Mouse (Mus musculus): Measurements from ENCODE around the gene Aqp8. TPM values are rescaled to one million over a fixed set of nuclear protein-coding genes. Genes with fewer than 3 reads are reported as not detected.

The Aqp8 gene
- total and polyA plus RNA-seq, 3 experiments, result not detected

DNA sequence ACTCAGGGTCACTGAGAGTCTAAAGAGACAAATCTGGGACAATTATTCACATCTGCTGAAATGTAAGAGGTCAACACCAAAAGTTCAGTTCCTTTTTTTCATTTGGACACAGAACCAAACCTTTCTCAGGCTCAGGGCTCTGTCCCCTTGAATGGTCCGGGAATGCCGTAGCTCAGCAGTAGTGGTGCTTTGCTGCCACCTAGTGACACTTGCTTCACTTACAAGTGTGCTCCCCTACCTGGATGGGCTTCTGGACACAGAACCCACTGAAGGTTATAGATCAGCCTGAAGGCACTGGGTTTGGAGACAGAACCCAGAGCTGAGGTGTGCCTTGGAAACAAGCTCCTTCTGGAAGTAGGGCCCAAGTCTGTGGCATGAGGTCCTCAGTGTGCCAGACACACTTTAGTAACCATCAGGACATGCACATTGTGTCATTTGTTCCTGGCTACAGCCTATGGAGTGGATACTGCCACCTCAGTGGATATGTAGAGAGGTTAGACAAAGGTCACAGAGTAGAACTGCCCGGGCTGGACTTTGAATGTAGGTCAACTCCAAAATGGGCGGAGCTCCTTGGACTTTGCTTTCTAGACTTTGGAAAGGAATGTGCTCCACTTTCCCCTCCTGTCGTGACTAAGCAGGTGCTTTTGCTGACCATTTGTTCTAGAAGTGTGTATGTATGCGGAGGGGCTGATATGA, 3.7 kb downstream of the Aqp8 start (continued):
- TF ChIP-seq GABPA (IDR thresholded peaks at IDR 0.05; ENCODE audit: insufficient replicate concordance, low read depth, low read length) (no peak), SIN3A (IDR thresholded peaks at IDR 0.05; ENCODE audit: low read length) (no peak), POLR2AphosphoS2 (IDR thresholded peaks at IDR 0.05; ENCODE audit: low read depth, low read length) (no peak), USF2 (conservative IDR thresholded peaks at IDR 0.05; ENCODE audit: low read depth, low read length) (no peak)

GRCm38 (mm10) chr7:123467961-123468360, 5.9 kb downstream of the Aqp8 start:
- Histone ChIP-seq H3K9ac (ENCODE audit: insufficient read depth, low read depth) (no peak overlapping the region), H3K4me1 (ENCODE audit: control insufficient read depth in 1 of 2, insufficient read depth in 2 of 2) (no peaks in the 10 kb centered on the region), H3K27me3 (replicated peaks) (peaks cover 13% of the 10 kb centered on the region), H3K9me3 (replicated peaks; ENCODE audit: low read length) (peaks cover 3% of the 10 kb centered on the region), H3K36me3 (replicated peaks in 1 of 2; ENCODE audit: control insufficient read depth in 1 of 2, insufficient read depth in 1 of 2, low read length in 1 of 2) (no peaks in the 10 kb centered on the region), H3K4me2 (ENCODE audit: insufficient read depth, low read depth, poor library complexity, severe bottlenecking) (no peak overlapping the region), H3K4me3 (replicated peaks in 1 of 3; ENCODE audit: low read depth in 2 of 3, low read length in 2 of 3, poor library complexity in 1 of 3) (no peak overlapping the region), H3K27ac (ENCODE audit: insufficient read depth, low read depth) (no peak overlapping the region), H3K79me2 (replicated peaks; ENCODE audit: control insufficient read depth, extremely low read depth, insufficient read depth, poor library complexity, severe bottlenecking) (no peaks in the 10 kb centered on the region)
- DNase-seq (ENCODE audit: extremely low read depth), result no peak
- dilution Hi-C loops (cut with MboI; ENCODE audit: extremely low pct_ligation_motif_present, extremely low pct_unique_long_range_greater_than_20kb, low sequenced_read_pairs) (no loop called here), in situ Hi-C loops (cut with MboI; ENCODE audit: low pct_ligation_motif_present, low pct_unique_long_range_greater_than_20kb, low sequenced_read_pairs) (loop anchor here (5.0 to 10.0 kb wide), 3 partner anchors 66 to 453 kb away; no protein-coding TSS in a partner anchor)
- TF ChIP-seq TCF12 (IDR thresholded peaks at IDR 0.05; ENCODE audit: low read depth, low read length) (no peak), EP300 (IDR thresholded peaks at IDR 0.05; ENCODE audit: low read length) (no peak), JUND (conservative IDR thresholded peaks at IDR 0.05; ENCODE audit: low read depth, low read length) (no peak), IRF4 (IDR thresholded peaks at IDR 0.05; ENCODE audit: low read depth, low read length) (no peak)

GRCm38 (mm10) chr7:123487703-123488102, 25.6 kb downstream of the Aqp8 start:
- Histone ChIP-seq H3K9ac (ENCODE audit: insufficient read depth, low read depth) (no peak overlapping the region), H3K4me3 (replicated peaks in 1 of 3; ENCODE audit: low read depth in 2 of 3, low read length in 2 of 3, poor library complexity in 1 of 3) (no peak overlapping the region), H3K27ac (ENCODE audit: insufficient read depth, low read depth) (no peak overlapping the region), H3K4me1 (ENCODE audit: control insufficient read depth in 1 of 2, insufficient read depth in 2 of 2) (no peaks in the 10 kb centered on the region), H3K27me3 (replicated peaks) (peaks cover 66% of the 10 kb centered on the region), H3K9me3 (replicated peaks; ENCODE audit: low read length) (peaks cover 2% of the 10 kb centered on the region), H3K4me2 (ENCODE audit: insufficient read depth, low read depth, poor library complexity, severe bottlenecking) (no peak overlapping the region), H3K79me2 (replicated peaks; ENCODE audit: control insufficient read depth, extremely low read depth, insufficient read depth, poor library complexity, severe bottlenecking) (no peaks in the 10 kb centered on the region), H3K36me3 (replicated peaks in 1 of 2; ENCODE audit: control insufficient read depth in 1 of 2, insufficient read depth in 1 of 2, low read length in 1 of 2) (no peaks in the 10 kb centered on the region)
- no peak for DNase-seq (ENCODE audit: extremely low read depth)
- in situ Hi-C loops (cut with MboI; ENCODE audit: low pct_ligation_motif_present, low pct_unique_long_range_greater_than_20kb, low sequenced_read_pairs) (no loop called here), dilution Hi-C loops (cut with MboI; ENCODE audit: extremely low pct_ligation_motif_present, extremely low pct_unique_long_range_greater_than_20kb, low sequenced_read_pairs) (no loop called here)
- TF ChIP-seq POLR2AphosphoS2 (IDR thresholded peaks at IDR 0.05; ENCODE audit: low read depth, low read length), result no peak
- no peak for TF ChIP-seq E2F4 (IDR thresholded peaks at IDR 0.05; ENCODE audit: insufficient replicate concordance, low read depth, low read length)
- TF ChIP-seq POLR2A (IDR thresholded peaks at IDR 0.05; ENCODE audit: low read depth, low read length), result no peak
- no peak for TF ChIP-seq PAX5 (IDR thresholded peaks at IDR 0.05; ENCODE audit: low read length)
- no peak for TF ChIP-seq KAT2A (IDR thresholded peaks at IDR 0.05; ENCODE audit: insufficient replicate concordance, low read length)
- no peak for TF ChIP-seq EP300 (IDR thresholded peaks at IDR 0.05; ENCODE audit: low read length)
- TF ChIP-seq MYC (IDR thresholded peaks at IDR 0.05; ENCODE audit: low read depth, low read length), result no peak
- TF ChIP-seq USF2 (conservative IDR thresholded peaks at IDR 0.05; ENCODE audit: low read depth, low read length), result no peak
- no peak for TF ChIP-seq TCF12 (IDR thresholded peaks at IDR 0.05; ENCODE audit: low read depth, low read length)
- no peak for TF ChIP-seq MAFK (IDR thresholded peaks at IDR 0.05; ENCODE audit: insufficient replicate concordance, low read length)
- no peak for TF ChIP-seq ETS1 (conservative IDR thresholded peaks at IDR 0.05; ENCODE audit: low read depth, low read length)
- no peak for TF ChIP-seq ZNF384 (IDR thresholded peaks at IDR 0.05; ENCODE audit: low read depth, low read length)
- no peak for TF ChIP-seq JUN (IDR thresholded peaks at IDR 0.05; ENCODE audit: insufficient read depth, low read depth, low read length)
- no peak for TF ChIP-seq CTCF (conservative IDR thresholded peaks at IDR 0.05 in 1 of 2, IDR thresholded peaks at IDR 0.05 in 1 of 2; ENCODE audit: low read depth in 2 of 2, low read length in 2 of 2)
